Mouse (Mus musculus) lung, postnatal 0 days (tissue): ENCODE results near the gene Lypd6b.

Source experiments
- CTCF ChIP-seq: IDR thresholded peaks from 2 replicates; pipeline ENCODE4 v1.5.1; 2016; ENCODE audit warnings: antibody characterized with exemption, mild to moderate bottlenecking
- EP300 ChIP-seq: IDR thresholded peaks from 2 replicates; pipeline ENCODE4 v1.6.1; 2016; ENCODE audit warnings: antibody characterized with exemption, mild to moderate bottlenecking, control low read depth

DNA sequence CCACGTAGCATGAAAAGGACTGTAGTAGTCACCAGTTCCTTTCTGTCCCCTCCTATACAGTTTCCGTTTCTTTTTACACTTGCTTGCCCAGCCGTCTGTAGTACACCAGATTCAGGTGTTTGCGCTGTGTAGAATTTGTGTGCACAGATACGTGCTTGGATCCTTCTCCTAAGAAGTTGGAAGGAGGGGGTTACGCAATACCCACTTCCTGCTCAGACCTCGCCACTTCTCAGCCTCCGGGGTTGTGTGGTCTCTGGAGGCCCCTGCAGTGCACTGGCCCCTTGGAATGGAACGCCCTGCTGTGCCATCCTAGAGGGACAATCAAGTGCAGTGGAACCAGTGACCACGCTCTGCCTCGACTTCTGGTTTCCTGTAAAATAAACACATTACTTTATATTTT, 16.3 kb upstream of the Lypd6b start:
- TF ChIP-seq CTCF: no peak
- TF ChIP-seq EP300: no peak
